Mouse (Mus musculus) layer of hippocampus, postnatal 36 days (tissue): ENCODE measurements around the gene Gm8229. TPM values are rescaled to one million over a fixed set of nuclear protein-coding genes. Genes with fewer than 3 reads are reported as not detected.
"Not testable (repeated sequence)": the region's sequence is repeated elsewhere in the genome, so short reads cannot be mapped to it uniquely, and the experiment has no call there.

Experiments
- DNase-seq, 2 experiments: peaks; one replicate each; pipeline ENCODE4 v3.0.0; 2022
- total RNA-seq, 2 experiments: library from RNA; stranded (reverse); gene quantifications; 2 replicates each; pipeline ENCODE4 v1.2.3; 2021

The Gm8229 gene
- not detected for total RNA-seq

- DNase-seq = not testable (repeated sequence)
Observed at GRCm38 (mm10) chr14:44365057-44365456, at the start of gene Gm8229. Gene Gm8229, plus strand, starts transcription at chr14:44365357.

GRCm38 (mm10) chr14:44338484-44338883 lies 26.7 kb upstream of the Gm8229 start, which contains the start of gene Gm5930:
Gene Gm5930, minus strand, starts transcription at chr14:44338584.
- DNase-seq = not testable (repeated sequence)

- not testable (repeated sequence) for DNase-seq
Observed at GRCm38 (mm10) chr14:44361416-44361815, 3.7 kb upstream of the Gm8229 start.

- DNase-seq = not testable (repeated sequence)
Observed at GRCm38 (mm10) chr14:44362301-44362700, 2.9 kb upstream of the Gm8229 start.

GRCm38 (mm10) chr14:44384233-44384632 lies 19.1 kb downstream of the Gm8229 start:
- not testable (repeated sequence) for DNase-seq

- DNase-seq = not testable (repeated sequence)
Observed at GRCm38 (mm10) chr14:44410588-44410987, 45.4 kb downstream of the Gm8229 start, which contains the start of gene Gm3371. Gene Gm3371, minus strand, starts transcription at chr14:44410688.

Other genes starting within 250 kb of the Gm8229 start
- gene Gm3327, start 241.5 kb upstream of the Gm8229 start, total RNA-seq = not detected
- not detected for gene Gm8212, start 167.7 kb upstream of the Gm8229 start, total RNA-seq
- gene 4930503E14Rik, start 152.1 kb upstream of the Gm8229 start, total RNA-seq = not detected
- gene Gm8220, start 79.8 kb upstream of the Gm8229 start, total RNA-seq = not detected
- gene Gm5930, start 26.8 kb upstream of the Gm8229 start, total RNA-seq = not detected
- not detected for gene Gm3371, start 45.3 kb downstream of the Gm8229 start, total RNA-seq
- gene Gm8232, start 68.3 kb downstream of the Gm8229 start, total RNA-seq = not detected
- gene BC061237, start 127.1 kb downstream of the Gm8229 start, total RNA-seq = not detected
- not detected for gene Gm17093, start 152.9 kb downstream of the Gm8229 start, total RNA-seq
- not detected for gene Gm8247, start 217.8 kb downstream of the Gm8229 start, total RNA-seq